Mouse (Mus musculus): ENCODE data around the gene Ephb1.
A peak's percentile ranks its signal among the peaks of the same experiment; 100 is the strongest.

The Ephb1 gene

DNA sequence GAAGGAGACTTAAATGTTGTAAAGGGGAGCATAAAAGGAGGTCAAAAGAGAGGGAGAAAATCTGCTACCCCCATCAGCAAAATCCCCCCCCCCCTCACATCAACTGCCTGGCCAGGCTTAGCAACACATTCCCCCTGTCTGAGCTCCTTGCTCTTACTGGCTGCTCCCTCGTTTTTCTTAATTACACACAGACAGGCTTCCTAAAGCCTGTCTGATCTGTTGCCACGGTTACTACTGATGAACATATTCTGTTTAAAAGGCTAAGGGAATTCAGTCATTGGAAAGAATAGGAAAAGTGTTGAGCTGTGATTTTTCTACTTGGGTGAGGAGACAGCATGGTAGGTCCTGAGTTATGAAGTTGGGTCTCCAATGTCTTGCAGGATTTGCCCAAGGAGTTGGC, 308.6 kb downstream of the Ephb1 start:
- DNase-seq (ENCODE audit: low read depth) = no peak

DNA sequence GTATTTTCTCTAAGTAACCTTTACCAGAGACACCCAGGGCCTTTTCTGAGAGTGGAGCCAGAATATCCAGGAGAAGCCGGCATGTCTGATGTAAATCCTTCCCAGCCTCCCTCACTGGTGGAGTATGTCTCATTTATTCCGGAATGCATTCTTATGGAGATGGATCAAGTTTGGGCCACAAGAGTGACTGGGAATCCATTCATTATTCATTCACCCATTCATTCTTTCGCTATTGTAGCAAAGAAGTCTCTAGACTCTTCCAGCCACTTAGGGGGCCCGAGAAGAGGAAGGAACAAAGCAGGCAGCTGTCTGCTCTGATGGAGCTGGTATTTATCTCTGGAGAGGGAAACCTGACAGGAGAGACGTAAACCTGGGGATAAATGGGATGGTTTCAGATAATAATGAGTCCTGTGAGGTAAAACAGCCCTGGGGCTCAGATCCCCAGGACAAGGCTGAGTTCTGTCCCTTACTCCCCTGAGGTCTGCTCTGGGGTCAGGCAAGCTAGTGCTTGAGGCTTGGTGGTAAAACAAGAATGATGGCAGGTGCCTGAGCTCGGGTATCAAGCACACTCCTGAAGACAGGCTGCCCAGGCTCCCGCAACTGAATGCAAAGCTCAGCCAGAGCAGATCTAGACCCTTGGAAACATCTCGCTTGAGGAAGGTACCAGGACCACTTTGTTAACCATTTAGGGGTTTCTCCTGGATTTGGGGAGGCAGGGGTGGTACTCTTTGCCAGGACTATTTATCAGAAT, 309.2 kb downstream of the Ephb1 start:
- DNase-seq (ENCODE audit: low read depth) = no peak

DNA sequence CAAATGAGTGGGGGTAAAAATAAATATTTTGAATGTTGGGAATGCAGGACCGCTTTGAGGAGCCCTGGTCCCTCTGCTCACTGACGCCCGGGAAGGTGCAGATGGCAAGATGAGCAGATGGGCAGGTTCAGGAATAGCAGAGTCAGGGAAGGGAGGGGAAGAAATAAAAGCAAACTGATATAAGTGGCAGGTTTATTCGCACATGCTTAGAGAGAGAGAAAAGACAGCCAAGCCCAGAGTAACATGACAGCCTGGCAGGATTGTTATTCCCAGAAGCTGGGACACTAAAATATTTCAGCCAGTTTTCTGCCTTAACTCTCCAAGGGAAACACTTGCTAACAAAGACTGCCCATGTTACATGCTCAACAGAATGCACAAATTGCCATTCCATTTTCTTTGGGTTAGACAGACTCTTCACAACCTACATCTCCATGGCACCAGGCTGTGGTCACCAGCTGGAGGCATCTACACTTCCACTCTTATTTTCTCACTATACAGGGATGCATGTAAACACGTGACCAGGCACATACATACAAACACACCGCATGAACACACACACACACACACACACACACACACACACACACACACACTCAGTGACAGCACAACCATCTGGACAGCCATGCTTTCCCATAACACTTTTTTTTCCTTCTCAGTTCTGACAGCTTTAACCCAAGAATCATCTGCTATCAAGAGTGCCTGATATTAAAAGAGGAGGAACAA, 315.3 kb downstream of the Ephb1 start:
- no peak for DNase-seq (ENCODE audit: low read depth)

DNA sequence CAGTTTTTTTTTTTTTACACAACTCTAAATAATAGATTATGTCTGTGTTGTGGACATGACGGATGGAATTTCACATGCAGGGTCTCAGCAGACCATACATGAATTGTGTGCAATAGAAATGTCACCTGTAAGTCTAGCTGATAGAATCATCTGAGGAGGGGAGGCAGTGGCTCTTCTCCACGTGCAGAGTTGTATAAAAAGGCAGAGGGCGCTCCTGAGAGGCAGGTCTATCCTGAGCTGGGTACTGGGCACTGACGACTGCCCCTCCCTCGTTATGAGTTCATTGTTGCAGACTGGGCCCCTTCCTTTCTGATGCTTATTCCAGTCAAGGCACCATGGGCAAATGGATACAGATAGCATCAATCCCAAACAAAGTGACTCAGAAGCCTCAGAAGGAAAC, 318.4 kb downstream of the Ephb1 start:
- no peak for DNase-seq (ENCODE audit: low read depth)

DNA sequence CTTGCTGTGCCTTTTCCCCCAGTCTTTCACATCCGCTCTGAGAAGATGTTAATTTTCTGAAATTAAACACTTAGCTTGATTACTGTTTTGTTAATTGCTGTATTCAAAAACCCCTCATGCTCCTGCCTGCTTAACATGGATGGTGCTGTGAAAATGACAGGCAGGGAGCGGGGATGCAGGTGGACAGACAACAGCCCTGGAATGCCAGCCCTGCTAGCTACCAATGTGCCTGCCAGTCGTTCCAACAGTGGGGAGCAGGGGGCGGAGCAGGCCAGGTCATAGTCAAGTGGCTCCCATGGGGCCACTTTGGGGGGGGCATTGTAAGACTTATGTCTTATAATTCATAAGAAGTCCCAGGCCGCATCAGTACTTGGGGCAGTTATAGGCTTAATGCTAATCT, 321.3 kb downstream of the Ephb1 start:
- DNase-seq (ENCODE audit: low read depth) = no peak

DNA sequence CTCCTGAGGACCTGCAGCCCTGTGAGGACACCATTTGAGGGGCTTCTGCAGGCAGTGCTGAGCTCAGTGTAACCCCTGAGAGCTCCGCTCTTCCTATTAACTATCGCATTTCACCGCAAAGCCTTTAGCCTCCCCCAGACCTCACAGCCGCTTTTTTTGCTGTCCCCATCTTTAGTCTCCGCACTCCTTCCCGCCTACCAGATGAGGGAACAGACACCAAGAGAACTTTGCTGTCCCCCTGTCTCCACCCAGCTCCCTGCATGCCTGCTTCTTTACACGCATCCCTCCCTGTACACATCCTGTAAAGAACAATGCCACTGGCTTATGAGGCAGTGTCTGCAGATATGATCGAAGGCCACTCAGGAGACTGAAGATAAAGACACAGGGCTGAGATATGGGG, 322.1 kb downstream of the Ephb1 start:
- DNase-seq (ENCODE audit: low read depth) = no peak

DNA sequence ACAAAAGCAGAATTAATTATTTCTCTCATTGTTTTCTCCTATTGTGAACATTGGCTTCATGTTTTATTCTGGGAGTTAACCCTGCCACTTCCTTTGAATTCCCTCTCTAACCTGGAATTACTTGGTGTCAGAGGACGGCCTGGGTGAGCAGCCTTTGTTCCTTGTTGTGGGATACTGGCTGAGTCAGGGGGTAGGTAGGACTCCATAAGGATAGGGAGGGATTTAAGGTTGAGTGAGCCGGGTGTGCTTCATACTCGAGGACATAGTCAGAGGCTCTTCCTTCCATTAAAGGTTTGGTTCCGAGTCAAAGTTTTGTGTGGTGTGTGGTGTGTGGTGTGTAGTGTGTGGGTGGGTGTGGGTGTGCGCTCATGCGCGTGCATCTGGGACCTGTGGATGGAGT, 324.8 kb downstream of the Ephb1 start:
- DNase-seq (ENCODE audit: low read depth) = no peak

DNA sequence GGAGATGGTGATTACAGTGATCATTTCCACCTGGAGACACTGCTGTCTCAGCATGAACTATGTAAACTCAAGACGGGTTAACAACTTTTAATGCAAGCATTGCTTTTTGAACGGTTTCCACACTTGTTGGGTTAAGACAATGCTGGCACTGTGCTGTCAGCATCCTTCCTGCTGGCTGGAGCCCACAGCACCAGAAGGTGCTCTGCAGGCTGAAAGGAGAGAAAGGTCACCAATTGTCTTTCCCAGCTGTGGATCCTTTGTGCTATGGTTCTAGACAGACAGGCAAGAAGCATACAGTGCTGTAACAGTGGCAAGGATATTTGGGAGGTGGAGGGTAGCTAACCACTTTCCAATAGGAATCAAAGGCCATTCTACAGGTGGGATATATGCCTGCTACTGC, 328.4 kb downstream of the Ephb1 start:
- no peak for DNase-seq (ENCODE audit: low read depth)

DNA sequence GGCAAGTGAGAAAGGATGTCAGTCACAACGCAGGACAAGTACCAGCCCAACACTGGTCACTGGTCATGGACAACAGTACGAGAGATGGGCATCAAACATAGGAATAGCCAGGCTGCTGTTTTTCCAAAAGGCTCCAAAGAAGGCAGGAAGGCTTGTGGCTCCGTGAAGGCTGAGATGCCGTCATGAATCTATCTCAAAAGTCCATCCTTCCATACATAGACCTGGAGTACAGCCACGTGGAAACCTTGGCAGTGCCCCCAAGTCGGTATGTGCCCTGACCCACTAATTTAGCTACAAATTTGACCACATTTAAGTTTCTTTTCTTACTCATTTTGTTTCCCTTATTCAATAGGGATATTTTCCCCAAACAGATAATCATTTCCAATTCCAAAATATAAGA, 329.4 kb downstream of the Ephb1 start:
- no peak for DNase-seq (ENCODE audit: low read depth)

DNA sequence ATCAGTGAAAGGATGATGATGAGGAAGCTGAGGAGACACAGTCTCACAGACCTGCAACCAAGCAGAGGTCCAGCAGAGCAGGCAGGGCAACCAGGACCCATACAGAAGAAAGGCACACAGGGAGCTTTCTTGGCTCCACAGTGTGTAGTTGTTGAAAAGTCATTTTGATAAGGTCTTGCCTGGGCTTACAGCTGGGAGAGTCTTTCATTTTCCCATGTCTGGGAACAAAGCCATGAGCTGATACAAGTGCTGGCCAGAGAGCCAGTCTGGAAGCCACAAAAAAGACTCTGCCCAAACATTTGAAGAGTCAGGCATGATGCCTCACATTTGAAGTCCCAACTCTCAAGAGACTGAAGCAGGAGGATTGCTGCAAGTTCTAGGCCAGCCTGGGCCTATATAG, 339.0 kb downstream of the Ephb1 start:
- no peak for DNase-seq (ENCODE audit: low read depth)

DNA sequence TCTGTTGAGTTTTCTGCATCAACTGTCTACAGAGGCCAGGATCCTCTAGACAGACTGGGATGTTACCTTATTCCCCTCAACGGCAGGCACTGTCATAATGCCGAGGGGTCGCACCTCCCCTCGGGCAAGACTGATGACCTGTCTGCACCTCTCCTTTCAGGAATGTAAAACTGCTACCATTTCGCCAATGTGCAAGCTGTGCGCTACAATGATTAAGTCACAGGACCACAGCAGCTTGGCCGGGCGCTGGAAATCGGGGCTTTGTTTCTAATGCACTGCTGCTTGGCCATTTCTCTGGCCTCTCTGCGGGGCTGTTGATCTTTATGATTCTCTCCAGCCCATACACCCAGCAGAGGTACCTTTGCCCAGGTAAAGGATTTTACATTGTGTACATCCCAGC, 346.8 kb downstream of the Ephb1 start:
- DNase-seq (ENCODE audit: low read depth) = no peak

DNA sequence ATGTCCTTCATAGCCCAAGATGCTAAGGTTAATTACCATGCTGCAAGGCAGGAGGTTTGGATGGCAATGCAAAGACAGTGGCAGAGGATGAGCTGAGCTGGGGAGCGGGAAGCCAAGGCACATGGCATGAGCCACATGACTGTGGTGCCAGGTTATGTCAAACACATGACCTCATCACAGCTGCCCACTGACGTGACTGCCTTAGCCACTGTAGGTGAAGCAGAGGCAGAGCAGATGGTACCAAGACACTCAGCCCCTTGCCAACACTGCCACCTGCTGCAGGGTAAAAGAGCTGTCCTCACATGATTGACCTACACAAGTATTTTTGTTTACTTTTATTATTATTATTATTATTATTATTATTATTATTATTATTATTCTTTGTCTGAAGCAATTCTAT, 348.0 kb downstream of the Ephb1 start:
- DNase-seq (ENCODE audit: low read depth) = peak; percentile 5

DNA sequence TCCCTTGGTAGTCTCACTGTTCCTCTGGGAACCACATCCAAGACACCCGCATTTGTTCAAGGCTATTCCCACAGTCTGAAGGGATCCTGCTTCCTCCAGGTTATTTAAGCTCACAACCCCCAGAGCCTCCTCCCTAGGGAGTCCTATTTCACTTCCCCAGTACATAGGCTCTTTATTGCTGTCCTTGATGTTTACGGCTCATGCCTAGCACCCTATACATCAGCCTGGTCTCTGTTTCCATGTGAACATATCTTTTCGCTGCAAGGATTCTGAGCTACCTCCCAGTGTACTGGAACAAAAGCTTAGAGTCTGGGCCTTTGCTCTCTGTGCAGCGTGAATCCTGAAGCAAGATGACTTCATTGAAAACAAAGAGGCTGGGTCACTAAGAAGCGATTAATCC, 351.6 kb downstream of the Ephb1 start:
- DNase-seq (ENCODE audit: low read depth) = no peak

DNA sequence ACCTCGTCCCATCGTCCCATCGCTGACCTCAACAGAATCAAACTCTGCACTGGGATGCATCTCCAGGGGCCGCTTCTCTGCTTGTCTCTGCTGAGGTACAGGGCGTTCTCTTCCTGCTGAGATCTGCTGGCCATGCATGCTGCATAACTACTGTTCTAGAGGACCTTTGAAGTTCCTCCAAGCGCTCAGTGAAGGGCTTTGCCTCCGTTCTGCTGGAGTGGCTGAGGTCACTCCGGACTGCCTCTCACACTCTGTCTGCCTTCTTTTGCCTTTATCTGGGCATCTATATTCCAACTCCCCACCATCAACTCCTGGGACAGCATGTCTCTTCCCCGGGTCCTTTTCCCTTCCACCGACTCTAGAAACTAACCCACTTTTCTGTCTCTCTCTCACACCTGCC, 352.3 kb downstream of the Ephb1 start:
- DNase-seq (ENCODE audit: low read depth) = no peak

DNA sequence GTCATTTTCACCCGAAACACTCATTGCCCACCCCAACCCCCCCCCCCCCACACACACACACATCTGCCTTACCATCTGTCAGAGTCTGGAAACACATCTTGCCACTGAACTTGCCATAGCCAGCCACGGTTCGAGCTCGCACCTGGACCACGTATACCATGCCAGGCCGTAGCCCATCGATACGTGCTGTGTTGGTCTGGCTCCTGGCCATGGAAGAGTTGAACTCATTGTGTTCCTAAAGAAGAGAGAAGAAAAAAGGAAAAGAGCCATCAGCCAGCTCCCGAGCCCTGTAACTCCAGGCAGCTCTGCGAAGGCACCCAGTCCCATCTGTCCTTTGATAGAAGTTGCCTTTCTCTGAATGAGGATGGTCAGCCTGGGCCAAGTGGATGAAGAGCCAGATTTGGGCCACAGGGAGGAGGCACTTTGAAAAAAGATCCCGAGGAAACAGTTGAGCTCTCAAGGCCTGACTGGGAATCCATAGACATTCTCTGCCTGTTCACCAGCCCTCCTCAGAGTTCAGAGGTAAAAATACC, 352.8 kb downstream of the Ephb1 start:
- DNase-seq (ENCODE audit: low read depth) = no peak

DNA sequence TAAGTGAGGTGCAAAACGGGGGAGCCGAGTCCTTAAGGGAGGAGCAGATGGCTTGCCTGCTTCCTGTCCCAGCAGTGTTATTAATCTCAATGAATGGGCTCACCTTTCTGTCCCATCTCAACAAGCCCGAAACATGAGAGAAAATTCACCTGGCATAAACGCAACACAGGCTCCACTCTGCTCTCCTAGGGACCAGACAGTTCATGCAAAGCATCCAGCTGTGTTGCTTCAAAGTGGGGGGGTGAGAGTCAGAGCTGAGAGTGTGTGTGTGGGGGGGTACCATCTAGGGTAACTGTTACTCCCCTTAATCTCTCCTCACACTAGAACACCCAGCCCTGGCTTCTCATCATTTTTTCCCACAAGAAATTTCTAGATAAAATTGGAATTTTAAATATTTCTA, 354.8 kb downstream of the Ephb1 start:
- DNase-seq (ENCODE audit: low read depth) = no peak

DNA sequence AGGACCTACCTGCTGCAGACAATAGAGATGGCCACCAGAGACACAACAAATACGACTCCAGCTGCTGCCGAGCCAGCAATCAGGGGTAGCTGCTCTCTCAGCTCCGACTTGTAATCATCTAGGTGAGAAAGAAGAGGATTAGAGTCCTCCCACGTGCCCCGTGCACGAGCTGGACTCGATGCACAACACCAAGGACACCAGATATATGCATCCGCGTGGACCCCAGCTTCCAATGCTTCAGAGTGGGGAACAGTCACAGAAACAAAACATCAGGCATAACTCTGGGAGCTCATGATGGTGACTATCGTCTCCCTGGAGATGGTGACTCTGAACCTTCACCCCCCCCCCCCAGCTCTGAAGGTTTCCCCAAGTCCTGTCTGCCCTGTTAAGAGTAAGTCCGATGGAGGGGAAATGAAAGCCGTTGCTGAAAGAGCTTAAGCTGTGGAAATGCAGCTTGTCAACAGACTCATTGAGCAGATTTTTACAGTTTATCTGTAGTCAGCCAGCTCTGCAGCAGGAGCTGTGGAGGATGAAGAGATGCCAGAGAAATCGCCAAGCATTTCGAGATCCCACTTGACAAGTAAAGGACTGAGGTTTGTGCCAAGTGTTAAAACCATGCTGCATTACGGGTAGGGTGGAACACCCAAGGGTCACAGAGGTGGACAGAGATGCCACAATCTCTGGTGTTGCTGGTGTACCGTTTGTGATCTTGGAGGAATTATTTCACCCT, 357.6 kb downstream of the Ephb1 start:
- no peak for DNase-seq (ENCODE audit: low read depth)

DNA sequence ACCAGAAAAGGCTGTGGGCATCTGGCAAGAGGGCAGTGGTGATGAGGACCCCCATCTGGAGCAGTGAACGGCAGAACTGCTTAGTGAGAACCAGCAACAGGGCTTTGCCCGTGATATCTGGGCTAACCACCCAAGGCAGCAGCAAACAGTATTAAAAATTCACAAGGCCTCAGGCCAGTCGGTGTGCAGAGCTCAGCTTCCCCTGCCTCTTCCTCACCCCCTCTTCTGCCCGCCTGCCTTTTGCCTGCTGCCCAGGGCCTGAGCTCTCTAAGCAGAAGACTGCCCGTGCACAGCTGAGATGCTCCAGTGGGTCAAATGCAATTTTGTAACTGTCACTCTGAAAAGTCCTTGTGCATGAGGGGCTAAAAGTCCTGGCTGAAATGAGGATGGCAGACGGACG, 358.3 kb downstream of the Ephb1 start:
- DNase-seq (ENCODE audit: low read depth) = no peak

DNA sequence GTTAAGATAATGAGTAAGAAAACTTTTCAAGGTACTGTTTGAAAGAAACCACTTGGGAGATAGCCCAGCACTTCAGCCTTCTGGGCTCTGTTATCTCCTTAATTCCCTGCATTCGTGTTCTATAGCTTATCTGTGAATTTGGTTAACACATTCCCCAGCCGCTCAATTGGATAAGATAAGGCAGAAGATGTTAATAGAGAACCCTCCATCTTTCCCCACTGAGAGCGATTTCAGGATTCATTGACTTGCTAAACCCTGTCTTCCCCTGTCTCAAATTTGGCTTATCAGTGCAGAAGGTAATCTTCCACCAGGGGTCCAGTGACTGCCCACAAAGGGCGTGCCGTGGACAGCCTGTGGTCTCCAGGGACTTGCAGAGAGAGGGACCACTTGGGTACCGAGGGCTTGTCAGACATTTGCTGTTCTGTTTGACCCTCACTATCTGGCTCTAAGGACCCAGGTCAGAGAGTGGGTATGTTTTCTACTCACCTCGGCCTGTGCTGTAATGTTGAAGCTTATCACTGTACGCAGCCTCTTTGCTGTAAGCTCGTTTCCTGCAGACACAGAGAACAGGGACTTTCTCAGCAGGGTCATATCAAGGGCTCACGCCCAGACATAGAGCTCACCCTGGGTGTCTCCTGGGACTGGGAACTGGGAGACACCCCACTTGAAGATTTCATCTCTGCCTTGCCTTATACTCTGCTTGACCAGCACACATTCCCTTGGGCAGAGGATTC, 358.9 kb downstream of the Ephb1 start:
- no peak for DNase-seq (ENCODE audit: low read depth)

DNA sequence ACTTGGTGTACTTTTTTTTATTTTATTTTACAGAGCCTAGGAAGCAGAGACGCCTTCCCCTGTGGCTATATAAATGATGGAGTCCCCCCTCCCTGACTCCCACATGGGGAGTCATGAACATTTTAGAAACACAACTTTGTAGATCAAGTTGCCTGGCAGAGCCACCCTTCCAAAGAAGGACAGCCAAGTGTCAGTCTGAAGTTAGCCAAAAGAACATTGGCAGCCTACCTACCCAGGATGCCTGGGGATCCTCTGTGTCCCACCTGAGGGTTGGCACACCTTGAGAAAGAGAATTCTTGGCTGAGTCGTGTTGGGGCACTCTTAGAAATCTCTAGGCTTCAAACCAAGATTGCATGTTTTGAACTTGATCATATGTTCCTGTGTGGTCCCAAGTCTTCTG, 360.4 kb downstream of the Ephb1 start:
- no peak for DNase-seq (ENCODE audit: low read depth)

DNA sequence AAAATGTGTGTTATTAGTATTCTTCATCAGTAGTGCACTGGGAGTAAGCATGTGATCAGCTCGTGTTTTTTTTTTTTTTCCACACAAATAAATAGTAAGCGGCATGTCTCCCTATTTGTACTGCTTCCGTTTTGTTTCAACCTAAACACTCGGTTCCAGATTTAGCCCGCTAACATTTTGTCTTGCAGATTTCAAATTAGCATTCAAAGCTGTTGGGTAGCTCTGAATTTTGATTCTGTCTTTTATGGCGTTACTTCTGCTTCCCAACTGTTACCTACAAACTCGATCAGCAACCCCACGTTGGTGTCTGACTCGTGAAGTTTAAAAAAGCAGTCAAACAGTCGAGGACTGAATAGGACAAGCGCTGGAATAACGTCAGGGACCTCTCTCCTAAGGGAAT, 363.7 kb downstream of the Ephb1 start:
- DNase-seq (ENCODE audit: low read depth) = no peak

DNA sequence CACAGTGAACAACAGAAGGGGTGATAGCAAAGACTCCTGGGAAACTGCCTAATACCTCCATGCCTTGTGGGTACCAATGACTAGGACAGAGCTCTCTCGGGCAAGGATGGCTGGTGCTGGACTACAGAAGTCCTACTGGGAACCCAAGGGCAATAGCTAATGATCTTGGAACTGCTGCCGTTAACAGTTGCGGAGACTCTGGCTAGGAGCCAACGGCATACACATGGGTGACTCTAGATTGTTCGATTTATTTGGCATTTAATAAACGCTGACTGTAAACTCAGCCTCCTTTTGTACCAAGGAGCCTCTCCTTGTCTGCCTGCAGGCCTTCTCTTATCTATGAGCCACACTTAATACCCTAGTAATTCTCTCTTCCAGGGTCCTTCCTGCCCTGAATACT, 364.5 kb downstream of the Ephb1 start:
- no peak for DNase-seq (ENCODE audit: low read depth)

Measured in NIH3T3 (cell line).